Mouse (Mus musculus) lung, adult 2 months (tissue): ENCODE results near the gene Dhh.

Source experiments
- CTCF ChIP-seq: fragments of 200-500 bp; IDR thresholded peaks from 2 replicates; pipeline ENCODE4 v1.5.1; 2011; ENCODE audit warnings: mild to moderate bottlenecking, low read length, control low read depth; ENCODE audit not compliant: insufficient read depth
- POLR2A ChIP-seq: fragments of 200-500 bp; IDR thresholded peaks from 2 replicates; pipeline ENCODE4 v1.6.1; 2011; ENCODE audit warnings: low read depth, mild to moderate bottlenecking, control low read depth, low read length, borderline replicate concordance; ENCODE audit errors: extremely low read depth

- TF ChIP-seq POLR2A, result no peak
- no peak for TF ChIP-seq CTCF
These were observed 3.4 kb downstream of the Dhh start for GRCm38 (mm10) chr15:98894746-98895634.
